Mouse (Mus musculus) naive thymus-derived CD4-positive, alpha-beta T cell, adult 2 months (primary cell): Measurements from ENCODE around the gene Sfxn2.
"Not testable (repeated sequence)": the region's sequence is repeated elsewhere in the genome, so short reads cannot be mapped to it uniquely, and the experiment has no call there.

Source experiments
- DNase-seq: peaks from one replicate; pipeline ENCODE4 v3.0.0-alpha.2; 2011; ENCODE audit warnings: low read depth

Sfxn2 gene

GRCm38 (mm10) chr19:46542750-46543149 lies 30.4 kb upstream of the Sfxn2 start:
- no peak for DNase-seq

GRCm38 (mm10) chr19:46547565-46547964 lies 25.6 kb upstream of the Sfxn2 start:
- no peak for DNase-seq

- no peak for DNase-seq
Observed at GRCm38 (mm10) chr19:46548110-46548509, 25.1 kb upstream of the Sfxn2 start.

GRCm38 (mm10) chr19:46550385-46550784 lies 22.8 kb upstream of the Sfxn2 start:
- no peak for DNase-seq

- no peak for DNase-seq
Observed at GRCm38 (mm10) chr19:46552496-46552895, 20.7 kb upstream of the Sfxn2 start.

GRCm38 (mm10) chr19:46553541-46553955 lies 19.6 kb upstream of the Sfxn2 start:
- DNase-seq, result no peak

- DNase-seq, result no peak
Observed at GRCm38 (mm10) chr19:46558009-46558408, 15.2 kb upstream of the Sfxn2 start.

- DNase-seq, result no peak
Observed at GRCm38 (mm10) chr19:46558631-46559030, 14.5 kb upstream of the Sfxn2 start.

GRCm38 (mm10) chr19:46562132-46562531 lies 11.0 kb upstream of the Sfxn2 start:
- peak; percentile 77 for DNase-seq

- DNase-seq, result no peak
Observed at GRCm38 (mm10) chr19:46562581-46563515, 10.3 kb upstream of the Sfxn2 start.

- DNase-seq, result no peak
Observed at GRCm38 (mm10) chr19:46563603-46564002, 9.6 kb upstream of the Sfxn2 start.

- no peak for DNase-seq
Observed at GRCm38 (mm10) chr19:46564043-46564462, 9.1 kb upstream of the Sfxn2 start.

GRCm38 (mm10) chr19:46571211-46571877 lies 1.8 kb upstream of the Sfxn2 start:
- not testable (repeated sequence) for DNase-seq

- DNase-seq, result no peak
Observed at GRCm38 (mm10) chr19:46571878-46572244, 1.3 kb upstream of the Sfxn2 start.

GRCm38 (mm10) chr19:46572548-46572947 lies 617 bp upstream of the Sfxn2 start:
- DNase-seq, result no peak

- DNase-seq, result no peak
Observed at GRCm38 (mm10) chr19:46573990-46574389, 825 bp downstream of the Sfxn2 start.

GRCm38 (mm10) chr19:46575196-46575595 lies 2.0 kb downstream of the Sfxn2 start:
- DNase-seq, result no peak

- peak; percentile 87 for DNase-seq
Observed at GRCm38 (mm10) chr19:46587823-46588508, 14.8 kb downstream of the Sfxn2 start.

GRCm38 (mm10) chr19:46591575-46591974 lies 18.4 kb downstream of the Sfxn2 start:
- DNase-seq, result no peak

- no peak for DNase-seq
Observed at GRCm38 (mm10) chr19:46592751-46593439, 19.7 kb downstream of the Sfxn2 start.

GRCm38 (mm10) chr19:46598187-46598586 lies 25.0 kb downstream of the Sfxn2 start:
- no peak for DNase-seq

GRCm38 (mm10) chr19:46598720-46599252 lies 25.6 kb downstream of the Sfxn2 start, which contains the start of gene Wbp1l:
TSS of gene Wbp1l (plus strand) at chr19:46599084.
- DNase-seq, result peak; percentile 98
